Mouse (Mus musculus) stomach, postnatal 0 days (tissue): ENCODE results near the gene Cdc14a.

Source experiments
- CTCF ChIP-seq: IDR thresholded peaks from 2 replicates; pipeline ENCODE4 v1.5.1; 2016; ENCODE audit warnings: antibody characterized with exemption, low read depth, mild to moderate bottlenecking, moderate library complexity
- EP300 ChIP-seq: optimal IDR thresholded peaks from 2 replicates; pipeline ENCODE3; 2016; ENCODE audit warnings: antibody characterized with exemption

- TF ChIP-seq CTCF (no peak), EP300 (no peak)
Measured at GRCm38 (mm10) chr3:116298003-116298402, 125.8 kb downstream of the Cdc14a start.
